Mouse (Mus musculus) midbrain, embryonic 14.5 days (tissue): ENCODE results near the gene Ltb. TPM values are rescaled to one million over a fixed set of nuclear protein-coding genes. Genes with fewer than 3 reads are reported as not detected.
A peak's percentile ranks its signal among the peaks of the same experiment; 100 is the strongest.

Experiments used
- ATAC-seq: fragments of 200-750 bp; cut with Nextera tagmentation; 2 replicates; pipeline ENCODE4 v1.8.0; 2017; ENCODE audit warnings: moderate number of reproducible peaks, moderate library complexity; ENCODE audit not compliant: low FRiP score, low TSS enrichment
- DNase-seq: peaks from one replicate; pipeline ENCODE4 v3.0.0-alpha.2; 2015
- H3K27ac ChIP-seq: fragments of 300-500 bp; sonication (generic); replicated peaks from 2 replicates; pipeline ENCODE4 v1.5.1; 2014; ENCODE audit warnings: mild to moderate bottlenecking, low read depth, low read length, moderate library complexity
- H3K27me3 ChIP-seq: fragments of 300-500 bp; sonication (generic); 2 replicates; pipeline ENCODE4 v1.6.1; 2014; ENCODE audit warnings: low read length, control low read depth, mixed read lengths; ENCODE audit not compliant: control insufficient read depth, insufficient read depth
- H3K36me3 ChIP-seq: fragments of 300-500 bp; sonication (generic); 2 replicates; pipeline ENCODE4 v1.6.1; 2014; ENCODE audit warnings: low read length, control low read depth; ENCODE audit not compliant: control insufficient read depth, insufficient read depth
- H3K4me1 ChIP-seq: fragments of 300-500 bp; sonication (generic); 2 replicates; pipeline ENCODE4 v1.6.1; 2014; ENCODE audit warnings: mild to moderate bottlenecking, antibody characterized with exemption, low read length, control low read depth; ENCODE audit not compliant: control insufficient read depth, insufficient read depth
- H3K4me2 ChIP-seq: fragments of 300-500 bp; sonication (generic); 2 replicates; pipeline ENCODE4 v1.6.1; 2014; ENCODE audit warnings: mild to moderate bottlenecking, low read length, moderate library complexity
- H3K4me3 ChIP-seq: fragments of 300-500 bp; sonication (generic); replicated peaks from 2 replicates; pipeline ENCODE4 v1.5.1; 2014; ENCODE audit warnings: low read depth, low read length
- H3K9ac ChIP-seq: fragments of 300-500 bp; sonication (generic); replicated peaks from 2 replicates; pipeline ENCODE4 v1.6.1; 2014; ENCODE audit warnings: mild to moderate bottlenecking, low read length, moderate library complexity
- H3K9me3 ChIP-seq: fragments of 300-500 bp; sonication (generic); 2 replicates; pipeline ENCODE4 v1.6.1; 2016; ENCODE audit warnings: low read length, control low read depth, mixed read lengths; ENCODE audit not compliant: control insufficient read depth
- WGBS: fragments of 180-500 bp; shearing (Covaris S2); extraction: QIAGEN DNeasy Blood & Tissue Kit; methylation state at CpG from one replicate; pipeline ENCODE4 v1.1.7; 2014; 5-methylcytosine and 5-hydroxymethylcytosine counted together
- polyA plus RNA-seq: library from polyadenylated mRNA; unstranded; fragments of >200 nt; fragmentation: Nextera tagmentation; extraction: Ambion mirVana; gene quantifications from 2 replicates; pipeline ENCODE4 v1.2.1, GENCODE M21; 2014

The Ltb gene
- polyA plus RNA-seq: 0.74 and 0.84 TPM in 2 replicates

DNA sequence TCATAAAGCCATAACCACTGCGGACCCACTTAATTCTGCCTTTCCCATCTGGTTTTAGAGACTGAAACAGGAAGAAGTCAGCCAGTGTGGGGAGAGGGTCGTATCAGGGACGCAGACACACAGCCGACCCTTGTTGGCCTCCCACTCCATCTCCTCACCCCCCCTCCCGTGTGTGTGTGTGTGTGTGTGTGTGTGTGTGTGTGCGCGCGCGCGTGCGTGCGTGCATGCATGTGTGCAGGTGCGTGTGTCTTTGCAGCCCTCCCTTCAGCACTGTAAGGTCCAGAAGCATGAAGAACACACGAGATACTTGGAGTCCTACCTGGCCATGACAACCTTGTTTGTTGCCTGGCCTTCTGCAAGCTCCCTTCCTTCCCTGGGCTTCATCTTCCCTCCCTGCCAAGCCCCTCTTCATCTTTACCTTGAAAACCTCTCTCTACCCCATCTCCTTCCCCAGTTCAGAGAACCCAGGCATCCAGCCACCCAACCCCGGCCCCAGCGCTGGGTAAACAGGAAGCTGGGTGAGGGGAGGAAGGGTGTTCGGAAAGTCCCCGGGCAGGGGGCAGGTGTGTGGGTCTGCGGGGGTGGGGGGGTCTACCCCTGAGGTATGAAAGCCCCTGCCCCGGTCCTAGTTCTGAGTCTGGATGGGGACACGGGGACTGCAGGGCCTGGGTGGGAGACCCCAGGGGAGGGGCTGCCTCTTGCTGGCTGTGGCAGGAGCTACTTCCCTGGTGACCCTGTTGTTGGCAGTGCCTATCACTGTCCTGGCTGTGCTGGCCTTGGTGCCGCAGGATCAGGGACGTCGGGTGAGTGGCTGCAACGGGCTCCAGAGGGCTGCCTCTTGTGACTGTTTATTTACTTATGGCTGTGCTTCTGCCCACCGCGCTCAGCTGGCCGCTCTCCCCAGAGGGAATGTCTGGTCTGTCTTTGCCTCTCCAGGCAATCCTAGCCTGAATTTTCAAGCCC lies at the start of gene Ltb:
Gene Ltb (plus strand): TSS at position 559 of the 963 bp plus-strand sequence.
- Histone ChIP-seq H3K4me2 (peak within 1 kb of the TSS; percentile 62), H3K9me3 (no peaks in the 10 kb centered on the region), H3K27ac (no peak within 1 kb of the TSS), H3K36me3 (no peaks in the 10 kb centered on the region), H3K4me3 (no peak within 1 kb of the TSS), H3K4me1 (peaks cover 6% of the 10 kb centered on the region; the same call in 1 of the 2 replicates), H3K9ac (peak within 1 kb of the TSS; percentile 42; the same call in 1 of the 2 replicates), H3K27me3 (peaks cover 29% of the 10 kb centered on the region)
- WGBS: 74% methylated on average over 28 of the region's 28 CpGs
- no peak for ATAC-seq
- no peak for DNase-seq

DNA sequence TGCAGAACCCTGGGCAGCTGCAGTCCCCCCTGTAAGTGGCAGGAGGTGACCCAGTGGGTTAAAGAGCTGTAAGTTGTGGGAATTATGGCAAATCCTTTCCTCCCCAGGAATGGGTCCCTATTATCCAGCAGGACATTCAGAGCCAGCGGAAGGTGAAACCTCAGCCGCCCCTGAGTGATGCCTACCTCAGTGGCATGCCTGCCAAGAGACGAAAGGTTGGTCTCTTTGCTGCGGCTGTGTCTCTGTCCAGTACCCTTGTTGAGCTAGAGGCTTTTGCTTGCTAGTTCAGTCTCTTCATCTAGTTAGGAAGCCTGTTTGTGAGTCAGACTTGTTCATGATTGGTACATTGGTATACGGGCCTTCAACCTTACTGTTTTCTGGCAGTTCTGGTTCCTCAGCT lies 48.1 kb upstream of the Ltb start:
- no peak overlapping the region for H3K4me3 ChIP-seq
- WGBS: 92% methylated on average over 5 of the region's 5 CpGs
- no peak overlapping the region for H3K9ac ChIP-seq
- H3K4me1 ChIP-seq: no peaks in the 10 kb centered on the region
- DNase-seq (no peak), ATAC-seq (no peak)
- no peaks in the 10 kb centered on the region for H3K27me3 ChIP-seq
- H3K9me3 ChIP-seq: no peaks in the 10 kb centered on the region
- H3K36me3 ChIP-seq: peaks cover 99% of the 10 kb centered on the region
- no peak overlapping the region for H3K4me2 ChIP-seq
- H3K27ac ChIP-seq: no peak overlapping the region

DNA sequence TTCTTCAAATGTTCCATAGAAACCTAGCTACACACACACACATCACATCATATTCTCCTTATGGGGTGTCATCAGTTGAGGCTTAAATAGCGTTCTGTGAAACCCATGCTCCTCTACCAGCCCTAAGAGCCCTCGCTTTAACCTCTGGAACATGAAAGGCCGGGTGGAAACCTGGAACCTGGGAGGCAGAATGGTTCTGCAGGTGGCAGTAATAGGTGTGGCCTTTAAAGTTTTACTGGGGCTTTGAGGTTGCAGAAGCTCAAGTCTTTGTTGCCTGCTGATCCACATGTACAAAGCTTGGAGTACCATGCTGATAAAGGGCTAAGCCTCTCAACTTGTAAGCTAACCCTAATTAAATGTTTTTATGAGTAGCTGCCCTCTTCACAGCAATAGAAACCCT lies 46.9 kb upstream of the Ltb start:
- Histone ChIP-seq H3K27ac (0 out of 2 replicates have a peak overlapping the region, but pooled peaks have one; percentile 34), H3K27me3 (no peaks in the 10 kb centered on the region), H3K9ac (no peak overlapping the region), H3K4me1 (no peaks in the 10 kb centered on the region), H3K4me2 (no peak overlapping the region), H3K4me3 (no peak overlapping the region), H3K36me3 (peaks cover 99% of the 10 kb centered on the region), H3K9me3 (no peaks in the 10 kb centered on the region)
- ATAC-seq: no peak
- no peak for DNase-seq
- 65% methylated on average over 3 of the region's 3 CpGs for WGBS

DNA sequence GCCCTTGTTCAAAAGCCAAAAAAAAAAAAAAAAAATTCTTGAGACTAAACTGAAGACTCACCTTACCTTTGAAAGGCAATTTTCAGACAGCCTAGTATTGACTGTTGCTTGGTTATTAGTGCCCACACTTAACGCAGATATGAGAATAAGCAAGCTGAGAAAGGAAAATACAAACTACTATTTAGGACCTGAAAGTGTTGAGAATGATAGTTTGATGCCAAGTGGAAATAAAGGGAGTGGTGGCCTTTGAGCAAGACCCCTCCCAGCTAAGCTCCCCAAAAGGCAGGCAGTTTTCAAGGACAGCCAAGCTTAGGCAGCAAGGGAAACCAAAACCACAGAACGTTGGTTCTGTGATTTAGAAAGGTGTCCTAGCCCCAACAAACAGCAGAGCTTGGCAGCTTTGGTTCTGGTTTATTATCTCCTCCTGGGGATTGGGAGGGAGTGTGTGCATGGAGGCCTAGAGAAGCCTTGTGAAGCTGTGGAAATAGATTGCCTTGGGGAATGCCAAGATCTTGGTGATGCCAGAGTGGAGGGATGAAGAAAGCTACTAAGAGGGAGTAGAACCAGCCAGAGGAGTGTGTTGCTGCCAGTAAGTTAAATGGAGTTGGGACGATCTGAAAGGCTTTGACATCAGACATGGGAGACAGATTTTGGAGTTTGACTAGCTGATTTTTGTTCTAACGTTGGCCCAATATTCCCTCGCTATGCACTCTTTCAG lies 46.2 kb upstream of the Ltb start:
- Histone ChIP-seq H3K4me3 (no peak overlapping the region), H3K36me3 (peaks cover 99% of the 10 kb centered on the region), H3K4me1 (no peaks in the 10 kb centered on the region), H3K27me3 (no peaks in the 10 kb centered on the region), H3K9ac (no peak overlapping the region), H3K9me3 (no peaks in the 10 kb centered on the region), H3K4me2 (no peak overlapping the region), H3K27ac (no peak overlapping the region)
- 75% methylated on average over 5 of the region's 5 CpGs for WGBS
- no peak for ATAC-seq
- no peak for DNase-seq

DNA sequence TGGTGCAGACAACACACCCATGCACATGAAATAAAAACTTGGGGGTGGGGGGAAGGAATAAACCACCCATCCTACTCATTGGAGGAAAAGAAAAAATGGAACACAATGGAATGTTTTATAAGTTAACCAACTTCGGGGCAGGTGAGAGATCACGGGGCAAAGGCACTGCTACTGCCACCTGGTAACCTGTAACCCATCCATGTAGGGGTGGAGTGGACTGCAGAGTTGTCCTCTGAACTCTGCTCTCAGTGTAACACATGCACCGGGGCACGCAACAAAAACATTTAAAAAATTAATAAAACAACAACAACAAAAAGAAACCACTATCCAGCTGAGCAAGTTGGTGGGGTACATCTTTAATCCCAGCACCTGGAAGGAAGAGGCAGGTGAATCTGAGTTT lies 42.1 kb upstream of the Ltb start:
- 96% methylated on average over 4 of the region's 4 CpGs for WGBS
- Histone ChIP-seq H3K4me2 (no peak overlapping the region), H3K9ac (no peak overlapping the region), H3K36me3 (peaks cover 99% of the 10 kb centered on the region), H3K27me3 (no peaks in the 10 kb centered on the region), H3K27ac (no peak overlapping the region), H3K4me1 (no peaks in the 10 kb centered on the region), H3K4me3 (no peak overlapping the region), H3K9me3 (no peaks in the 10 kb centered on the region)
- no peak for ATAC-seq
- DNase-seq: no peak

DNA sequence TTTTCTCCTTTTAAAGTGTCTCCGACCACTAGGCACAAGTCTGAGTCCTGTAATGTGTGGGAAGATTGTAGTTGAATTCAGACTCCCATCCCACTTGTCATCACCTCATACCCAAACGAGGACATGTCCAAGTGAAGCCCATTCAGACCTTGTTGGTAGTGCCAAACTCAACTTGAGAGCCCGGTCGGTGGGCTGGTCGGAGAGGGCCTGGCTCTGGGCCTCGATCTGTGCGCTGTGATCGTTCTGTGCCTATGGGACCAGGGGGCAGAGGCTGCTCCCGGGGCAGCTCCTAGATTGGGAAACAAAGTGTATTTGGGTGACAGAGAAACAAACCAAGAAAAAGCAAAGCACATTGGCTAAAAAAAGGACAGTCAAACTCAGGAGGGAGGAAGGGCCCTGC lies 41.2 kb upstream of the Ltb start:
- 94% methylated on average over 9 of the region's 9 CpGs for WGBS
- H3K27me3 ChIP-seq: no peaks in the 10 kb centered on the region
- DNase-seq (no peak), ATAC-seq (no peak)
- H3K4me1 ChIP-seq: no peaks in the 10 kb centered on the region
- no peak overlapping the region for H3K27ac ChIP-seq
- H3K36me3 ChIP-seq: peaks cover 99% of the 10 kb centered on the region
- H3K9me3 ChIP-seq: no peaks in the 10 kb centered on the region
- no peak overlapping the region for H3K4me2 ChIP-seq
- no peak overlapping the region for H3K4me3 ChIP-seq
- no peak overlapping the region for H3K9ac ChIP-seq

DNA sequence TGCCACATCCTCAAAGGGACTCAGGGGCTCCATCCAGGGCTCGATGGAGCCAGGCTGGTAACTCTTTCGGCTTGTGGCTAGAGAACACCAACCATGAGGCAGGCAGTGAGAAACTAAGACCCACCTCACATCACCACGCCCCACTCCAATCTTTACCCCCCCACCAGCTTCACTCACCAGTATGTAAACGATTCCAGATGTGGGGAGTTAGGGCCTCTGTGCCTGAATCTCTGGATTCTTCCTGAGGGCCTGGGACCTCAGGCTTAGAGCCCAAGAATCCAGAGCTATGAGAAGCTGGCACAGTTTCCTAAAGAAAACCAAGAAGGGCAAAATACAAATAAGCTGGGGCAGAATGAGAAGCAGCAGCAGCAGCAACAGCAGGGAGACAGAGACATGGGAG lies 40.3 kb upstream of the Ltb start:
- H3K4me1 ChIP-seq: no peaks in the 10 kb centered on the region
- no peak for ATAC-seq
- H3K36me3 ChIP-seq: peaks cover 99% of the 10 kb centered on the region
- no peak overlapping the region for H3K4me2 ChIP-seq
- no peaks in the 10 kb centered on the region for H3K27me3 ChIP-seq
- 94% methylated on average over 4 of the region's 4 CpGs for WGBS
- H3K9ac ChIP-seq: no peak overlapping the region
- H3K27ac ChIP-seq: no peak overlapping the region
- no peaks in the 10 kb centered on the region for H3K9me3 ChIP-seq
- no peak overlapping the region for H3K4me3 ChIP-seq
- no peak for DNase-seq

DNA sequence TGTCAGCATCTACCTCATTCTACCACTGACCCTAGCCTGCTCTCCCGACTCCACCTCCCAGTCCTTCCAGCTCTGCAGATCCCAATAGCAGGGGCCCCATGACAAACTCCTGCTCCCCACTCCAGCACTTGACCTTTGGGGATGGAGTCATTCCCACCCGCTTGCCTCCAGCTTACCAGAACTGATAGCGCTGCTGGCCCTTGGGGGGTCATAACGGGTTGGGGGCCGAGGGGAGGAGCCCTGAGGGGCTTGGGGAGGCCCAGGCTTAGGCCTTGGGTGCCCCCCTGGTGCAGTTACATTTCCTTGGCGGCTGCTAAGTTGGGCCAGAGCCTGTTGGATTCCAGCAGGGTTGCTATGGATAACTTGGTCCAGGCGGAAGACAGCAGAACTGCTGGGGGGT lies 39.6 kb upstream of the Ltb start:
- ATAC-seq: no peak
- Histone ChIP-seq H3K9ac (no peak overlapping the region), H3K4me1 (no peaks in the 10 kb centered on the region), H3K4me3 (no peak overlapping the region), H3K36me3 (peaks cover 99% of the 10 kb centered on the region), H3K4me2 (no peak overlapping the region), H3K9me3 (no peaks in the 10 kb centered on the region), H3K27me3 (no peaks in the 10 kb centered on the region), H3K27ac (no peak overlapping the region)
- DNase-seq: no peak
- 78% methylated on average over 7 of the region's 7 CpGs for WGBS
